Mouse (Mus musculus) Muller cell, postnatal 12 days (primary cell): Measurements from ENCODE around the gene Mbd4.
A peak's percentile ranks its signal among the peaks of the same experiment; 100 is the strongest.
"Not testable (repeated sequence)": the region's sequence is repeated elsewhere in the genome, so short reads cannot be mapped to it uniquely, and the experiment has no call there.

ENCODE experiments used
- DNase-seq: peaks from one replicate; pipeline ENCODE4 v3.0.0-alpha.2; 2015; ENCODE audit errors: inconsistent ontology term

The Mbd4 gene

GRCm38 (mm10) chr6:115853091-115853813 is at the start of gene Mbd4, which contains the start of gene Ift122:
TSS of gene Mbd4 (minus strand) at chr6:115853371.
TSS of gene Ift122 (plus strand) at chr6:115853470.
- peak; percentile 100 for DNase-seq

GRCm38 (mm10) chr6:115902545-115902944 is 49.4 kb upstream of the Mbd4 start:
- no peak for DNase-seq

GRCm38 (mm10) chr6:115901489-115901931 is 48.3 kb upstream of the Mbd4 start:
- DNase-seq: peak; percentile 92

GRCm38 (mm10) chr6:115901062-115901461 is 47.9 kb upstream of the Mbd4 start:
- DNase-seq: peak; percentile 83

GRCm38 (mm10) chr6:115897926-115898520 is 44.9 kb upstream of the Mbd4 start:
- no peak for DNase-seq

GRCm38 (mm10) chr6:115897117-115897516 is 43.9 kb upstream of the Mbd4 start:
- peak; percentile 71 for DNase-seq

- no peak for DNase-seq
Measured at GRCm38 (mm10) chr6:115896346-115896745, 43.2 kb upstream of the Mbd4 start.

- DNase-seq: no peak
Measured at GRCm38 (mm10) chr6:115892363-115892762, 39.2 kb upstream of the Mbd4 start.

- peak; percentile 72 for DNase-seq
Measured at GRCm38 (mm10) chr6:115891497-115892061, 38.4 kb upstream of the Mbd4 start.

GRCm38 (mm10) chr6:115891061-115891460 is 37.9 kb upstream of the Mbd4 start:
- DNase-seq: no peak

- no peak for DNase-seq
Measured at GRCm38 (mm10) chr6:115890601-115891000, 37.4 kb upstream of the Mbd4 start.

GRCm38 (mm10) chr6:115888296-115888695 is 35.1 kb upstream of the Mbd4 start:
- DNase-seq: no peak

GRCm38 (mm10) chr6:115886894-115887293 is 33.7 kb upstream of the Mbd4 start:
- DNase-seq: no peak

- DNase-seq: no peak
Measured at GRCm38 (mm10) chr6:115884018-115884417, 30.8 kb upstream of the Mbd4 start.

- DNase-seq: no peak
Measured at GRCm38 (mm10) chr6:115880751-115881150, 27.6 kb upstream of the Mbd4 start.

GRCm38 (mm10) chr6:115879736-115880135 is 26.6 kb upstream of the Mbd4 start:
- DNase-seq: no peak

GRCm38 (mm10) chr6:115878694-115879093 is 25.5 kb upstream of the Mbd4 start:
- DNase-seq: no peak

- DNase-seq: no peak
Measured at GRCm38 (mm10) chr6:115877239-115877638, 24.1 kb upstream of the Mbd4 start.

GRCm38 (mm10) chr6:115871318-115871717 is 18.1 kb upstream of the Mbd4 start:
- DNase-seq: not testable (repeated sequence)

GRCm38 (mm10) chr6:115867157-115867556 is 14.0 kb upstream of the Mbd4 start:
- DNase-seq: not testable (repeated sequence)

GRCm38 (mm10) chr6:115865246-115865645 is 12.1 kb upstream of the Mbd4 start:
- no peak for DNase-seq

GRCm38 (mm10) chr6:115863340-115863841 is 10.2 kb upstream of the Mbd4 start:
- no peak for DNase-seq
